Mouse (Mus musculus) spleen, postnatal 14 days (tissue): ENCODE data around the gene Hsp90b1.
"Not testable (repeated sequence)": the region's sequence is repeated elsewhere in the genome, so short reads cannot be mapped to it uniquely, and the experiment has no call there.

Experiments
- DNase-seq, 2 experiments: peaks; one replicate each; pipeline ENCODE4 v3.0.0; 2021 to 2022; ENCODE audit warnings: low spot score in 2 of 2

Gene Hsp90b1

DNA sequence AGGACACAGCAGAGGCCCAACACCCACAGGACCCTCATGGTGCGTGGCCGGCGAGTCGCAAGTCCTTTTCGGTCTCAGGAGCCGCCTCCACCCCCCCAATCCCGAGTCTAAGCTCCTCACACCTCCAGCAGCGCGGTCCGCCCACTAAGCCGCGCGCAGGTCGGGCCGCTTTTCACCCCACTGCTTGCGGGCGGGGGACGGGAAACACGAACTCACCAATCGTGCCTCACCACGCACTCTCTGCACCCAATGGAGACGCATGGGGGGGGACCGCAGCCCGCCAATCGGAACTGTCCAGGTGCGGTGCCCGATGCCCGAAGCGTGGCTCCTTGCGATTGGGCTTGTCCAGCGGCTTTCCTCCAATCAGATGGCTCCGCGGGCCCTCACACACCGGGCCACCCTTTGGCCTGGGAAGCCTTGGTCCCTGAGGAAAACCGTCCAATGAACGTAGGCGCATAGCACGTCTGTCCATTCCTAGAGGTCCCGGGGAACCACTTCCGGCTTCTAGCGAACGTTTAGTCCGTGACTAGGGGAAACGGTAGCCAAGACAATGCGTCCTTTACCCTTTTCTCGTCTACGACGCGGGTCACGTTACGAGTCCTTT, at the start of gene Hsp90b1, which contains the start of gene Ttc41:
TSS of gene Hsp90b1 (minus strand) at position 192 of the 604 bp plus-strand sequence.
TSS of gene Ttc41 (plus strand) at position 494 of the 604 bp plus-strand sequence.
- DNase-seq = peak; percentile 93 to 94

DNA sequence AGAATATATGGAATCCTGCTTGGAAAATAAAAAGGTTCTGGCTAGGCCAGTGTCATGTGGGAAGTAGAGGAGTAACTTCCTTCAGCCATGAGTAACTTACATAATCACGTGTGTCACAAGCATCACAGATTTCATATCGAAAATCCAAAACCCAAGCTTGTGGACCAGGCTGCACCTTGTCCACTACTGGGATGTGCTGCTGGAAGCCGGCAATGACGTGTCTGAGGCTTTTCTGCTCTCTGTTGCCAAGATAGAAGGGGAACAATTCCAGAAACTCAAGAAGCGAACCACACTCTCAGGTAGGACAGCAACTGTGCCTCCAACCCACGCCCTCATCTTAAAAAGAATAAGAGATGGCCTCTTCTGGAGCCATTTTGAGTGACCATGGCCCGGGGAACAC, 39.0 kb upstream of the Hsp90b1 start:
- no peak for DNase-seq

DNA sequence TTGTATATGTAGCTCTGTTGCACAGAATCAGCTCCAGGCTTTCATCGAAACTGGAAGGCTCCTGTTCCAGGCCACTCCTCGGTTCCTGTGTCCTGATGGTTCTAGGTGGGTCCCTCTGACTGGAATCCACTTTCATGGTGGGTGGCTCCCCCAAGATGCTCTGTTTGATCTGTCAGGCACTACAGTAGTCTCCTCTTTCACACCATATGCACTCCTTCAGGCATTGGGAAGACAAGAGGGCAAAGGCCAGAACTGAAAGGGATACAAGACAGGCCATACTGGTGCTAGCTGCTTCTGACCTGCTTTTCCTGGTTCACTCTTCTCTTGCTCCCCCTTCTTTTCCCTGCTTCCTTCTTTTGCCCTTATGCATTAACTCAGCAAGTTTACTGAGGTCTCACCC, 37.6 kb upstream of the Hsp90b1 start:
- DNase-seq = no peak

DNA sequence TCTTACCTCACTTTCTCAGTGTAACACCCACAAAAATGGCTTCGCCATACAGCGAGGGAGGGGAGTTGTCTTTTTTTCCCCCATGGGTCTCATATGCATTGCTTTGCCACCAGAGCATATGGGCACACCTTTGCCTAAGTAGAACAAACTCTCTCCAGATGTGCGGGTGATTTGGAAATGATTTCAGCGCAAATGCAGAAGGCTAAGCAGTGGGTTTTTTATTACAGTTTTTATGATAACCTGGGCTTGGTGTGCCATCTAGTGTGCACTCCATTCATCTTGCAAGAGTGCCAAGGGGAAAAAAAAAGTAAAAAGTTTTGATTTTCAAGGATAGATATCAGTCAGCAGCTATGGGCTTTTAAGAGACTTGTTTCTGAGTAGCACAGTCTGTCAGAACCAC, 29.7 kb upstream of the Hsp90b1 start:
- DNase-seq = no peak

DNA sequence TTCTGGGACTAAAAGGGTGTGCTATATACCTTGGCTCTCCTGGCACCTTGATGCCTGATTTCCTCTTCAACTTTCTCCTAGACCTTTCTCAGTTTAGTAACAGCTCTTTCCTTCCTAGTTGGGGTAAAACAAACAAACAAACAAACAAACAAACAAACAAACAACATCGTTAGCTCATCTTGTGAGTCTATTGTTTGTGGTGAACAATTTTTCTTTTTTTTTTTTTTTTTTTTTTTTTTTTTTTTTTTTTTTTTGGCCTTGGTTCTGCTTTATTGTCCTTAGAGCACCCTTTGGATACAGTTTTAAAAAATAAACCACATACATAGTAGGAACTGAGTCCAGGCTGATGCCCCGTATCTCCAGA, 26.2 kb upstream of the Hsp90b1 start:
- DNase-seq = no peak

DNA sequence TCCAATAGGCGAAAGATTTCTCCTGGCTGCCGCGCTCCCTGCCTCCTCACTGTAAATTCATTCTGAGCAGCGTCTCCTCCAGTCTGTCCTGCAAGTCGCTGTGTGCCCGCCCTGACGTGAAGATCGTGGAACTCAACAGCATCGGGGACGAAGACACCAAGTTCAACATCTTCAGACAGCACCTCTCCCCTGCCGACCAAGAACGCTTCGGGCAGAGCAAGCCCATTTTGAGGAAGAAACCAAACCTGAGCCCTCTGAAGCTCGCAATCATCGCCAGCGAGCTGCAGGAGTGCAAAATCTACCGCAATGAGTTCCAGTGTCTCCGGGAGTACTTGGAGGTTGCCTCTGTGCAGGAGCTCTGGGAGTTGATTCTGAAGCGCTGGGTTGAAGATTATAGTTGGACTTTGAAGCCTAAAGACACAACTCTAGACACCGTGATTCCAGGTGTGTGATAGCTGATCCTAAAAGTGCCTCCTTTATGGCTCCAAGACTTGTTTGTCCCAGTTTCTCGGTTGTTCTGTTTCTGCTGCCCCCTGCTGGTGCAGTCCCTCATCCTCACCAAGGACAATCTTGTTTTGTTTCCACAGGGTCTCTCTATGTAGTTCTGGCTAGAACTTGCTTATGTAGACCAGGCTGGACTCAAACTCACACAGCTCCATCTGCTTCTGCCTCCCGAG, 25.7 kb upstream of the Hsp90b1 start:
- peak; percentile 65 to 75 for DNase-seq

DNA sequence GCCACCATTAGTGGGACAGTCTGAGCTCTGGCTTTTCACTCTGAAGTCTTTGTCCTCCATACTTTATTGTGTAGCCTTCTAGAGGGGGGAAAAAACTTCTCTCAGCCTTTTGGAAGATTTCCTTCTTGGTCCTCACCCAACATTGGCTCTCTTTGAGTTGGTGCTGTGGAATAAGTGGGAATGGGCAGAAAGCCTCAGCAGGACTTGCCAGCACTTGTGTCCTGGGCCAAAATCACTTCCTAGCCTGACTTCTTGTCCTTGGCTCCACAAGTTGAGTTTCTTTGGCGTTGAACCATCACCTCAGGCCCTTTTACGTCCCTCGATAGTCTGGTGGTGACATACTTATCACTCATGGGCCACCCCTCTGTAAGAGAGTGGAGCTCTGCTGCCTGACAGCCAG, 22.9 kb upstream of the Hsp90b1 start:
- no peak for DNase-seq

DNA sequence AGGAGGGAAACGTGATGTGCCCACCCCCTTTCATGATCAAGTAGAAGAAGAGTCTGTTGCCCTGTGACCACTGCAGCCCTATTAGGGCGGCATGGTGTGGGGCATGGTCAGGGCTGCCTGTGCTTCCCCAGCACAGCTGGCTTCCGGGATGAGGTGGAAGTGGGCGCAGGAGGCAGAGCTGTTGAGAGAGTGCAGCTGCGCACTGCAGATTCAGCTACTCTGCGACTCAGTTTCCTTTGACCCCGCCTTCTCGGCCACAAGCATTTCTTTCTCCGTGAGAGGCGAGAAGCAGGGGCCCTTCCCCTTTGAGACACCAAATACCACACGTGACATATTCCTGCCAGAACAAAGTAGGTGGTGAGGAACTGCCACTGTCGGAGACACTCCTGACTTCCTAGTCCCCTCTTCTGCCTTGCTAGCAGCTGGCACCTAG, 22.3 kb upstream of the Hsp90b1 start:
- DNase-seq = peak; percentile 25 to 45

DNA sequence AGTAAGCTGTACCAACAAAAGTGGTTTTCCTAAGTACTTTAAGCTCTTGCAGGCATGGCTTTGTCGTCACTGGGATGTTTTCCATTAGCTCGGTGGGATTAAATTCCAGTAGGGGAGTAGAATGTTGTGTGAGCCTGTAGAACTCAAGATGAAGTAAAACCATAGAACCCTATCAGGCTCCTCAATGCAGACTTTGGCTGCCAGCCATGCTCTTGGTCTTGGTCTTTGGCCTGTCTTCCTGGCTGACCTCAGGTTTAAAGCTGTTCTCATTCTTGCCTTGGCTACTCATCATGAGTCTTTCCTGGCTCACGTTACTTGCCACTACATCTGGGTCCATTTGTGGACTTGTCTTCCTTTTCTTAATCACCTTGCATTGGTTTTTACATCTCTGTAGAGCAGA, 6.8 kb upstream of the Hsp90b1 start:
- no peak for DNase-seq

DNA sequence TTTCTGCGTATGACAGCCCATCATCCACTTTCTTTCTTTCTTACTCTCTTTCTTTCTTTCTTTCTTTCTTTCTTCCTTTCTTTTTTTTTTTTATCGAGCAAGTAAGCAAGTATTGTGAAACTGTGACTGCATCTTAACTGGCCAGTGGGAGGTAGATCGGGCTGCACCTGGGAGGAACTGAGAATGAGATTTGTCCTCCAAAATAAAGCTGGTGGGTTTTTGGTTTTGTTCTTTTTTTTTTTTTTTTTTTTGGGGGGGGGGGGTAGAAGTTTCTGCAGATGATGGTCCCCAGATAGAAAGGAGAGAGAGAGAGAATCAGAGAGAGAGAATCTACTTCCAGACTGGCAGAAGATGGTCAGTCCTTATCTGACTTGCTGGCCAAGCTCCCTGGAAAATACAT, 1.8 kb upstream of the Hsp90b1 start:
- DNase-seq = no peak

DNA sequence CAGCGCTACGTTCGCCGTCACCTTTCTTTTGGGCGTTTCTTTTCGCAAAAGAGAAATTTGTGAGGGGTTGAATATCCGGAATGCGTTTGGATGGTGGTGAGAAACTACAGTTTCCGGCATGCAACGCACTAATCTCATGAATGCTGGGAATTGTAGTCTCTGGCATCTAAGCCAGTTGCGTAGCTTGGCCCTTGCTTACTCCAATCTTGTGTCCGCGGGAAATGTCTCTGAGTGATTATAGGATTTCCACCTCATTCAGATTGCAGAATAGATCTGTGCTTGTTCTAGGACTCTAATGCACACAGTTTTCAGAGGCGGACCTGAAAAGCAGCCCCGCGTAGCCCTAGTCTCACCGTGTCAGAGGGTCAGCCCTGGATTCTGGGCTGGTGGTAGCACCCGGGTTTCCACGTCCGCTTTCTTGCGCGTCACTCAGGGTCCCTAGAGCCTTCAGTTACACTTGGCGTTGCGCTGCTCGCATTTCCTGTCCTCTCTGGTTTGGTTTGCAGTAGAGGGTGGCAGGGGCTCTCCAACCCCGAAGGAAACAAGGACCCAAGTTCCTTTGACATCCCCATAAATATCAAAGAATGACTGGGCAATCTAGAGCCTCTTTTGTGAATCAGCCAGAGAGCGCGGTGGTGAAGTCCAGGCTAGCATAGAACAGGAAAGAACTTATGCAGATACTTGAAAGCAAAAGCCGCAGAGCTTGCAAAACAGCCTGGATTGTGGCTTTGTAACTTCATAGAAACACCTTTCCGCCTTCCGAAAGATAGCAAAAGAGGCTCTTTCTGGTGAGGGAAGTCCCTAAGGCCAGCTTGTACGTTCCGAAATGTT, 828 bp upstream of the Hsp90b1 start:
- DNase-seq = peak; percentile 54 to 64

DNA sequence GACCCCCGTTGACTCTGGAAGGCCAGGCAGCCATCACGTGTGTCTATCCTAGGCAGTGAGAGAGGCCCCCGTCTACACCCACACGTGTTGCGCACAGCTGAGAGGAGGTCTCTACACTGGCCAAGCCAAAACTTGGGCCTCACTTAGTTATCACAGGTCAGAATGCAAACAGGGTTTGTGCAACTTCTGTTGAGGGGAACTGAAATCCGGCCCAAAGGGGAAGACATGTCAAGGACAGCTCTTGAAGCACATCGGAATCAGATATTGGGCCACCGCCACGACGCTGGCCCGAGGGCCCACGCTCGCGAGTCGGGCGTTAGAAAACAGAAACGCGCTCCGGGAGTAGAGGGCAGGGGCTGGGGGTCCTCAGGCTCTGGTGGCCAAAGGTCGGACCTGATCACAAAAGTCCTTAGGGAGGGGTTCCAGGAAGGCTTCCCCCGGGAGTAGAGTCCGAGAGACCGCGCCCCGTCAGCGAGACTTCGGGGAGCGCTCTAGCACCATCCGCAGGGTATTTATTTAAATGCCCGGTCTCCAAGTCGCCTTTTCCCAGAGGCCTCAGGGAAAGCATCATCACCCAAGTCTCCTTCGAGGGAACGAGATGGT, 619 bp downstream of the Hsp90b1 start:
- DNase-seq = peak in 1 of 2 experiments; percentile 23

DNA sequence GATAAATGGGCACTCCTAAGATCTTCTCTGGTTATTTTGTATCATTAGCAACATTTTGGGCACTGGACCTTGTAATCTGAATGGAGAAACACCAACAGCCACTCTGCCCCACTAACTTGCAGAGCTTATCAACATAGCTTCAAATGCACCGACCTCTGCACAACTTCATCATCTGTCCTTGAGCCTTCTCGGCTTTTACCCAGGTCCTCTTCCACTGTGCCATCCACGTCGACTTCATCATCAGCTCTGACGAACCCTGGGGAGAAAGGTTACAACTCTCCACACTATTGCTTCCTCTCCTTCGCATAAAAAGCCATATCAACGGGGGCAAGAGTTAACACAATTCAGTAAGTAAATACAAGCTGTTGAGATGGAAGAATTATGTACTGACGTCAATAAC, 1.2 kb downstream of the Hsp90b1 start:
- no peak for DNase-seq

DNA sequence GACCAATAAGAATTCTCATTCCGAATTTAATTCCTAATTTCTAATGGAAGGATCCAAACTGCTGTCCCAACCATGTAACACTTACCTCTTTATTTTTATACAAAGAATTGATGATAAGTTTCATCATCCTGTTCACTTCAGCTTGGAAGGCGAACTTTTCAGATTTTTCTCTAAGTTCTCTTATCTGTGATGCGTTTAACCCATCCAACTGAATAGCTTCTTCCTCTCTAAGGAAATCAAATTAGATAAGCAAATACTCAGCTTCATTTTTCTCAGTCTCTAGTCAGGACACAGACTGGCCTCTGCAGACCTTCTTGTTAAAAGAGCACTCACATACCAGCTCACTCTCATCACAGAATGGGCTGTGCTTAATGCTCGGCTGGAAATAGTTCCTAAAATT, 1.9 kb downstream of the Hsp90b1 start:
- no peak for DNase-seq

DNA sequence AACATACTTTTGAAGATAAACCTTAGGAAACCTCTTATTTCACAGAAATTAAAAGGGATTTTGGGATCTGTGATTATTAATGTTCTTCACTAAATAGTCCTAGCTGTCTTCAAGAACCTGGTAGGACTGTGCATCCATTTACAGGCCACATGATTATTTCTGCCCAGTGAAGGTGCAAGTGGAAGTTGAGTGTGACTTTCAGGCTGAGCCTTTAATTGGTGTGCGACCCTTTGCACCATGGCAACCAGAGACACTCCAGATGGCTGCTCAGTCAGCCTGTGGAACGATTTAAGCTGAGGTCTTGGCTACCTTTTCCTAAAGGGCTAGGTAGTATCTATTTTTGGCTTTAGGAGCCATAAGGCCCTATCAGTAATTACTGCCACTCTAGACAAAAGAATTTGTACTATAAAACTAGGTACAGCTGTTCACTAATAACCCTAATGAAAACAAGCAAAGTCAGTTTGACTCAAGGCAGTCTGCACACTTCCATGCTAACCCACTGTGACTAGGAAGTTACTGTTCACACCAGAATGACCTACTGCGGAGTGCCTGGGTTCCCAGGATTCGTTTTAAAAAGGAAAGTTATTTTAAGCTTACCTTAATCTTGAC, 2.9 kb downstream of the Hsp90b1 start:
- no peak for DNase-seq

DNA sequence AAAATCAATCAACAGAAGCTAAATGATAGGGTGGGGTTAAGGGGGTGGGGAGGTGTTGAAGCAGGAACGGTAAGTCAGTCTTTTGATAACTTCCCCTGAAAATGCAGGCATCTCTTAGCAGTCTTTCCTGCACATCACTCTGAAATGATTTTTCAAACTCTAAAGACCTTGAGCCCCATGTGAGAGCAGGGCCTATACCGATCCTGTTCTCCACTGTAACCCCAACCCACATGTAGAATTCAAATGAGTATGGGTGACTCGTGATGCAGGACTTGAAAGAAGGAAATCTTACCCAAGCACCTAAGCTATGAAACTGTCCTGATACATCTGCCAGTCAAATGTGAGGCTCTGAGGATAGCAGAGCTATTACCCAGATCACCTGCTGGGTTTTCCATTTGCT, 4.3 kb downstream of the Hsp90b1 start:
- DNase-seq = no peak

DNA sequence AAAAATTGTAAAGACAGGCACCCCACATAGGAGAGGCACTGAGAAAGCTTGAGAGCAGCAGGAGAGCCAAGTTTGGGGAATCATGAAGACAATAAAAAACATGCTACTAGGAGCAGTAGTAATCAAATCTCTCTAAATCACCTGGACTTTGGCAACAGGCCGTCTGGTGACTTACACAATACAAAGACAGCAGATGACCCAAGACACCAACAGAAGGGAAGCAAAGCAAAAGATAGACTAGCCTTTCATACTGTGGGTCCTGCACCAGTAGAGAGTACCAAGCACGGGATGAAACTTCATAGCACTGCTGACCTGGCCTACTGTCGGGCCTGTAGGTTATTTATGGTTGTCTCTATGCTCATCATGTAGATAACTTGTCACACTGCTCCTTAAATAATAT, 5.1 kb downstream of the Hsp90b1 start:
- DNase-seq = no peak

DNA sequence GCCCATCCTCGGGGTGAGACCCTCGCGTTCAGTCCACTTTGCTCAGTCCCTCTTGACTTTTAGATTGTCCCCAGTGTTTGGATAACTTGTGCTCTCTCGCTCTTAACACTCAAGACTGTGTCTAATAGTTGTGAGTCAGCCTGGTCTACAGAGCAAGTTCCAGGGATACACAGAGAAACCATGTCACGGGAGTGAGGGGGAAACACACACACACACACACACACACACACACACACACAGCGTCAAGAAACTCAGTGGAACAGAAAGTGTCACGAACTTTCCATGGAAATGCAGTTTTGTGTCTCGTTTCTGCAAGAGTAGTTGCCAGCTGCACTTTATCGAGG, 19.3 kb downstream of the Hsp90b1 start:
- not testable (repeated sequence) for DNase-seq

DNA sequence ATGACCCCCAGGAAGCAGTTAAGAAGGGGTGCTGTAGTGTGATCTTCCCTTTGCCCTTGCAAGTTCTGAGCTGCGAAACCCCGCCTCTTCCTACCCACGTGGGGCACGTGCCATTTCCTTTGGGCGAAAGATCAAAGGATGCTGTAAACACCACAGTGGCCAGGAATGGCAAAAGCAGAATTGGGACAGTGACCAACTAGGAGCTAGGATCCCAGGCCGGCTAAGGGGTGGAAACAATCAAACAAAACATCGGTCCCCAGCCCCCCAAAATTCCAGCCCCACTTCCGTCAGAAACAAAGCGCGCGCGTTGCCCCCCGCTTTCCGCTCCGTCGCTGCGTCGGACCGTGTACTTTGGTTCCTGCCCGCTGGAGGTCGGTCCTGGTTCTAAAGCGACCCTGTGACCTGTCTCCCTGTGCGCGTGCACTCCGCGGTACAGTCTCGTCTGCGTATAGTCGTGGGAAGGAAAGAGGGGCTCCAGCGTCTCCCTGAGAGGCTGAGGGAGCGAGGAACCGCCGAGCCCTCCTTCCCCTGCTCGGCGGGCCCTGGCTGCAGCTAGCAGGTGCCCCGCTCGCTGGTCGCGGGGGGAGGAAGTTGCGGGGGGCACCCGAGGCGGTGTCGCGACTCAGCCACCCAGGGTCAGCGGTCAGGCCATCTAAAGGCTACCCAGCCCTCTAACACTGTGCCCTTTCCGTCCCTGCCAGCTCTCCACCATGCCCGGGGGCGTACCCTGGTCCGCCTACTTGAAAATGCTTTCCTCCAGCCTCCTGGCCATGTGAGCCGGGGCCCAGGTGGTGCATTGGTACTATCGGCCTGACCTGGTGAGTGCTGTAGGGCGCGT, 19.9 kb downstream of the Hsp90b1 start:
- peak; percentile 65 to 74 for DNase-seq

DNA sequence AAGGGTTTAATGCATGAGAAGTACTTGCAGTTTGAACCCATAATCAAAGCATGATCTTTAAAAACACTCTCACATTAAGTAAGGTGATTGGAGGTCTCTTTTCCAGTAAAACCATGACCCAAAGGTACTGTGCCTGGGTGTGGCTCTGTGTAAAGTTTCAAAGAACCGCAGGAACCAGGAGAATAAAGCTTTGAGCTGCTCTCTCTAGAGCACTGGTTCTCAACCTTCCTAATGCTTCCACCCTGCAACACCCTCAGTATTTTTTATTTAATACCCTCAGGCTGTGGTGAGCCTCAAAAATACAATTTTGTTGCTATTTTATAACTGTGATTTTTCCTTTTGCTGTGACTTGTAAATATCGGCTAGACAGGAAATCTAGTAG, 20.5 kb downstream of the Hsp90b1 start:
- DNase-seq = not testable (repeated sequence)

DNA sequence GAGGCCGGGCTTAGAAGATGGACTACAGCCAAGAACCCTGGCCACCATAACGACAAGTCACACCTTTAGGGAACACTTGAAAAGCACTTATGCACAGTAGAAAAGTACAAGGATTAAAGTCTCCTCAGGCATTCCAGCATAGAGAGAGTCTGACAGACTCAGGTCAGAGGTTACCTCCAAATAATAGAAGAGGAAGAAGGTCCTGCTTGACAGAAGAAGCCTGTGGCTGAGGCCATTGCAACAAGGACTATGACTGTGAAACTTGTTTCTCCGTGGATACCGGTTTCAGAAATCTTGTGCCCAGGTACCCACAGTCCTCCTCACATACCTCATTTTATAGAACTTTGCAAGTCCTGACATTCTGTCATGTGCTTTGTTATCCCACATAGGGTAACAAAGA, 34.8 kb downstream of the Hsp90b1 start:
- not testable (repeated sequence) for DNase-seq
